Comparison of ENCODE assay signal across 9 mouse cellular contexts in genomic region chr12:35995799-35996198, GRCm38 (mm10). TPM values are rescaled to one million over a fixed set of nuclear protein-coding genes. Genes with fewer than 3 reads are reported as not detected.
A peak's percentile ranks its signal among the peaks of the same experiment; 100 is the strongest.
DNase-seq lines count a peak whose midpoint lies in the region; ATAC-seq and TF ChIP-seq lines count a peak whose summit lies in the region.
"Had no signal": no experiment of that assay in that cellular context is flagged by ENCODE, and none has a peak within 500 bp of the region (broad histone marks: within the 10 kb centered on the region; RNA-seq: fewer than 3 reads in every experiment).

No protein-coding gene starts in this region.

- no peak for DNase-seq in frontal cortex, postnatal 14 days (ENCODE audit: low spot score in 2 of 2)
- peak; percentile 70 for DNase-seq in midbrain, postnatal 0 days (ENCODE audit: low spot score)
- peak; percentile 28 to 32 for DNase-seq in cerebellum, adult 18-20 months
- DNase-seq in heart, postnatal 0 days (ENCODE audit: low spot score) = peak; percentile 55
- peak; percentile 60 for DNase-seq in lung, postnatal 25 days (ENCODE audit: low spot score)
- DNase-seq in urinary bladder, postnatal 10 days (ENCODE audit: low spot score) = no peak

- no peaks in the 10 kb centered on the region for H3K36me3 ChIP-seq in midbrain, postnatal 0 days (ENCODE audit: insufficient read depth, low read length)
- no peaks in the 10 kb centered on the region for H3K36me3 ChIP-seq in midbrain, embryonic 13.5 days
- H3K36me3 ChIP-seq in heart, postnatal 0 days (replicated peaks; ENCODE audit: control insufficient read depth, insufficient read depth, low read length) = no peaks in the 10 kb centered on the region

- no peak overlapping the region for H3K4me2 ChIP-seq in midbrain, postnatal 0 days (ENCODE audit: low read depth, low read length, poor library complexity, severe bottlenecking)
- H3K4me2 ChIP-seq in midbrain, embryonic 13.5 days (replicated peaks) = no peak overlapping the region
- no peak overlapping the region for H3K4me2 ChIP-seq in heart, postnatal 0 days (ENCODE audit: low read depth, low read length)

- peak; percentile 62 for TF ChIP-seq CTCF in midbrain, postnatal 0 days (IDR thresholded peaks at IDR 0.05)
- peak; percentile 49 for TF ChIP-seq CTCF in heart, postnatal 0 days (IDR thresholded peaks at IDR 0.05; ENCODE audit: low read depth)

- no peaks in the 10 kb centered on the region for H3K27me3 ChIP-seq in midbrain, postnatal 0 days (ENCODE audit: insufficient read depth, low read length)
- no peaks in the 10 kb centered on the region for H3K27me3 ChIP-seq in midbrain, embryonic 13.5 days
- no peaks in the 10 kb centered on the region for H3K27me3 ChIP-seq in heart, postnatal 0 days (ENCODE audit: control insufficient read depth, insufficient read depth, low read length)

- 31% methylated on average over 5 of the region's 5 CpGs for WGBS in midbrain, postnatal 0 days
- WGBS in midbrain, embryonic 13.5 days = 24% methylated on average over 5 of the region's 5 CpGs
- WGBS in heart, postnatal 0 days = 24% methylated on average over 5 of the region's 5 CpGs

- no peak for TF ChIP-seq EP300 in heart, postnatal 0 days (IDR thresholded peaks at IDR 0.05; ENCODE audit: low read depth)

- peak; percentile 65; the same call in 1 of the 2 replicates for ATAC-seq in frontal cortex, adult (ENCODE audit: low TSS enrichment)
- no peak for ATAC-seq in midbrain, postnatal 0 days (ENCODE audit: low FRiP score)
- no peak; the same call in 1 of the 2 replicates for ATAC-seq in midbrain, embryonic 13.5 days
- no peak for ATAC-seq in heart, postnatal 0 days (ENCODE audit: insufficient read depth, low read depth)

- H3K4me3 ChIP-seq in midbrain, postnatal 0 days (ENCODE audit: low read depth, low read length) = no peak overlapping the region
- no peak overlapping the region for H3K4me3 ChIP-seq in midbrain, embryonic 13.5 days (replicated peaks)
- H3K4me3 ChIP-seq in heart, postnatal 0 days (ENCODE audit: low read depth, low read length) = no peak overlapping the region

- H3K9me3 ChIP-seq in midbrain, postnatal 0 days (ENCODE audit: low read length) = no peaks in the 10 kb centered on the region
- no peaks in the 10 kb centered on the region for H3K9me3 ChIP-seq in midbrain, embryonic 13.5 days
- H3K9me3 ChIP-seq in heart, postnatal 0 days (replicated peaks; ENCODE audit: control insufficient read depth, low read length) = no peaks in the 10 kb centered on the region

- H3K27ac ChIP-seq in midbrain, postnatal 0 days (ENCODE audit: low read depth, low read length) = no peak overlapping the region
- H3K27ac ChIP-seq in midbrain, embryonic 13.5 days = no peak overlapping the region
- H3K27ac ChIP-seq in heart, postnatal 0 days (ENCODE audit: low read depth) = no peak overlapping the region

- H3K9ac ChIP-seq in midbrain, postnatal 0 days (replicated peaks; ENCODE audit: low read length, poor library complexity, severe bottlenecking) = no peak overlapping the region
- H3K9ac ChIP-seq in midbrain, embryonic 13.5 days (replicated peaks) = no peak overlapping the region
- H3K9ac ChIP-seq in heart, postnatal 0 days (replicated peaks; ENCODE audit: low read depth, low read length) = no peak overlapping the region

- no peaks in the 10 kb centered on the region for H3K4me1 ChIP-seq in midbrain, postnatal 0 days (ENCODE audit: insufficient read depth, low read length)
- H3K4me1 ChIP-seq in midbrain, embryonic 13.5 days (replicated peaks) = peaks cover 26% of the 10 kb centered on the region
- no peaks in the 10 kb centered on the region for H3K4me1 ChIP-seq in heart, postnatal 0 days (ENCODE audit: control insufficient read depth, insufficient read depth)

RNA-seq across cellular contexts. Expression of gene Agr2, which starts 3.1 kb away (rescaled TPM):
- not detected in 2 replicates for total RNA-seq in midbrain, postnatal 0 days (2014; rRNA removed)
- polyA plus RNA-seq in midbrain, postnatal 0 days (2015; fragmentation: Nextera tagmentation; extraction: Ambion mirVana) = 0.20 TPM in 1 of 2 replicates, not detected in the other
- polyA plus RNA-seq in midbrain, embryonic 13.5 days (2015; fragmentation: Nextera tagmentation; extraction: Ambion mirVana) = 0.98 and 1.3 TPM in 2 replicates
- not detected in 2 replicates for total RNA-seq in heart, postnatal 0 days (2014; rRNA removed; ENCODE audit: low replicate concordance)
- 11.1 TPM in 1 of 2 replicates, not detected in the other for polyA plus RNA-seq in heart, postnatal 0 days (2015; fragmentation: Nextera tagmentation; extraction: Ambion mirVana)
- total RNA-seq: gastrocnemius, postnatal 4 days had no signal

RNA-seq across cellular contexts. Expression of gene Tspan13, which starts 46.5 kb away (rescaled TPM):
- total RNA-seq in midbrain, postnatal 0 days (2014; rRNA removed) = 293 and 335 TPM in 2 replicates
- polyA plus RNA-seq in midbrain, postnatal 0 days (2015; fragmentation: Nextera tagmentation; extraction: Ambion mirVana) = 420 and 425 TPM in 2 replicates
- polyA plus RNA-seq in midbrain, embryonic 13.5 days (2015; fragmentation: Nextera tagmentation; extraction: Ambion mirVana) = 361 and 381 TPM in 2 replicates
- total RNA-seq in heart, postnatal 0 days (2014; rRNA removed; ENCODE audit: low replicate concordance) = 38.1 and 46.2 TPM in 2 replicates
- polyA plus RNA-seq in heart, postnatal 0 days (2015; fragmentation: Nextera tagmentation; extraction: Ambion mirVana) = 49.8 and 53.9 TPM in 2 replicates

Comparison
In these comparisons a context has a peak if more than half of its experiments do, and no peak if none do; other contexts are left out.
1. DNase-seq: peak in midbrain, postnatal 0 days (single experiment), cerebellum, adult 18-20 months (2 of 2), heart, postnatal 0 days (single experiment) and lung, postnatal 25 days (single experiment); none in frontal cortex, postnatal 14 days (0 of 2) and urinary bladder, postnatal 10 days (single experiment).